Mouse (Mus musculus): ENCODE measurements around the gene Smim14. TPM values are rescaled to one million over a fixed set of nuclear protein-coding genes. Genes with fewer than 3 reads are reported as not detected.
A peak's percentile ranks its signal among the peaks of the same experiment; 100 is the strongest.
"Not testable (repeated sequence)": the region's sequence is repeated elsewhere in the genome, so short reads cannot be mapped to it uniquely, and the experiment has no call there.

Smim14 gene
- polyA plus RNA-seq, 1 experiment = 62.7 TPM

- peak overlapping the region; percentile 59 for H3K27ac ChIP-seq (ENCODE audit: control insufficient read depth, insufficient read depth, low read depth, low read length, poor library complexity)
- 37% methylated on average over 10 of the region's 10 CpGs for WGBS
- TF ChIP-seq POLR2A (IDR thresholded peaks at IDR 0.05; ENCODE audit: borderline replicate concordance, control insufficient read depth, low read depth, low read length) (no peak), CTCF (IDR thresholded peaks at IDR 0.05; ENCODE audit: control insufficient read depth, insufficient read depth, low read length) (no peak)
- H3K4me3 ChIP-seq (replicated peaks; ENCODE audit: control insufficient read depth, low read depth, low read length) = no peak overlapping the region
- peaks cover 8% of the 10 kb centered on the region for H3K4me1 ChIP-seq (ENCODE audit: control insufficient read depth, insufficient read depth, low read length)
Measured at GRCm38 (mm10) chr5:65487381-65487780, 49.6 kb downstream of the Smim14 start.

GRCm38 (mm10) chr5:65486514-65486913, 50.5 kb downstream of the Smim14 start:
- peaks cover 12% of the 10 kb centered on the region for H3K4me1 ChIP-seq (ENCODE audit: control insufficient read depth, insufficient read depth, low read length)
- H3K27ac ChIP-seq (ENCODE audit: control insufficient read depth, insufficient read depth, low read depth, low read length, poor library complexity) = peak overlapping the region; percentile 54; the same call in 1 of the 2 replicates
- TF ChIP-seq POLR2A (IDR thresholded peaks at IDR 0.05; ENCODE audit: borderline replicate concordance, control insufficient read depth, low read depth, low read length) (no peak), CTCF (IDR thresholded peaks at IDR 0.05; ENCODE audit: control insufficient read depth, insufficient read depth, low read length) (no peak)
- 32% methylated on average over 2 of the region's 2 CpGs for WGBS
- H3K4me3 ChIP-seq (replicated peaks; ENCODE audit: control insufficient read depth, low read depth, low read length) = no peak overlapping the region

GRCm38 (mm10) chr5:65482996-65483395, 54.0 kb downstream of the Smim14 start:
- 83% methylated on average over 4 of the region's 4 CpGs for WGBS
- Histone ChIP-seq H3K27ac (ENCODE audit: control insufficient read depth, insufficient read depth, low read depth, low read length, poor library complexity) (no peak overlapping the region), H3K4me1 (ENCODE audit: control insufficient read depth, insufficient read depth, low read length) (peaks cover 12% of the 10 kb centered on the region), H3K4me3 (replicated peaks; ENCODE audit: control insufficient read depth, low read depth, low read length) (no peak overlapping the region)
- TF ChIP-seq CTCF (IDR thresholded peaks at IDR 0.05; ENCODE audit: control insufficient read depth, insufficient read depth, low read length) = no peak
- no peak for TF ChIP-seq POLR2A (IDR thresholded peaks at IDR 0.05; ENCODE audit: borderline replicate concordance, control insufficient read depth, low read depth, low read length)

- no peak for TF ChIP-seq POLR2A (IDR thresholded peaks at IDR 0.05; ENCODE audit: borderline replicate concordance, control insufficient read depth, low read depth, low read length)
- TF ChIP-seq CTCF (IDR thresholded peaks at IDR 0.05; ENCODE audit: control insufficient read depth, insufficient read depth, low read length) = no peak
- Histone ChIP-seq H3K27ac (ENCODE audit: control insufficient read depth, insufficient read depth, low read depth, low read length, poor library complexity) (no peak overlapping the region), H3K4me1 (ENCODE audit: control insufficient read depth, insufficient read depth, low read length) (peaks cover 12% of the 10 kb centered on the region), H3K4me3 (replicated peaks; ENCODE audit: control insufficient read depth, low read depth, low read length) (no peak overlapping the region)
- WGBS = 12% methylated on average over 4 of the region's 4 CpGs
Measured at GRCm38 (mm10) chr5:65480511-65480910, 56.5 kb downstream of the Smim14 start.

DNA sequence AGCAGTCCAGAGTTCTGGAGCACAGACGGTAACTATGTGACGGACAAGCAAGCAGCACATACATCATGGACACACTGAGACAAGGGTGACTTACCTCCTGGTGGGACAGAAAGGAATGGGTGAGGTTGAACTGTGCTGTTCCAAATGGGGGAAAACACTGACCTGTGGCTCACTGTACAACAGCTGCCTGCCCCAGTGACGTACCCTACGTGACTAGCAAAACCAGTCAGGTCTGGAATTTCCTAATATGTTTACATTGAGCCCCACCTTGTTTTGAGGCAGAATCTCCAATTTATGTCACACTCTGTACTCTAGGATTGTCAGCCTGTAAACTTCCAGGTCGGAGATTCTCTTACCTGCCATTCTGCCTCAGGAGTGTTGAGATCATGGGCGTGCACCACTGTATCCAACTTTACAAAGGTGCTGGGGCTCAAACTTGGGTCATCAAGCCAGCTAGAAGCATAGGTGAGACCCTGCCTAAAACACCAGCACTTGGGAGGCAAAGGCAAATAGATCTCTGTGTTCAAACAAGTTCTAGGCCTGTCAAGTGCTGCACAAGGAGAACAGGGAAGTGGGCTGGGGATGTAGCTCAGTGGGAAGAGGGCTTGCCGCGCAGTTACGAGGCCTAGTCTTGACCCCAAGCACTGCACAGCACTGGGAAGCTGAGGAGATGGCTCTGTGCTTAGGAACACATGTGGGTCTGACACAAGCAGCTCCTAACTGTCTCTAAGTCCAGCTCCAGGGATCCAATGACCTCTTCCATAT, 57.1 kb downstream of the Smim14 start:
- no peak overlapping the region for H3K27ac ChIP-seq (ENCODE audit: control insufficient read depth, insufficient read depth, low read depth, low read length, poor library complexity)

DNA sequence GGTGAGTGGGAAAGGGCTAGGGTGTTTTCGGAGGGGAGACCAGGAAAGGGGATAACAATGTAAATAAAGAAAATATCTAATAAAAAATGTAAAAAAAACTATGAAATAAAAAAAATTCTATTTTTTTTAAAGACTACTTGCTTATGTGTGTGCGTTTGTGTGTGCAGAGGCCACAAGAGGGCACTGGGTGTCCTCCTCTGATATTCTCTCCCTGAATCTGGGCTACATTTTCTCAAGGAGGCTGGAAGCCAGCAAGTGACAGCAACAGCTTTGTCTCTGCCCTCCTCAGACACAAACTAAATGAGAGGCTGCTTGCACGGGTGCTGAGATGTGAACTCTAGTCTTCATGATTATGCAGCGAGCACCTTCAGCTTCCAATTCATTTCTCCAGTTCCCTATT, 58.8 kb downstream of the Smim14 start:
- H3K4me1 ChIP-seq (ENCODE audit: control insufficient read depth, insufficient read depth, low read length) = peaks cover 11% of the 10 kb centered on the region
- H3K4me3 ChIP-seq (replicated peaks; ENCODE audit: control insufficient read depth, low read depth, low read length) = no peak overlapping the region
- TF ChIP-seq CTCF (IDR thresholded peaks at IDR 0.05; ENCODE audit: control insufficient read depth, insufficient read depth, low read length) = peak; percentile 52
- no peak for TF ChIP-seq POLR2A (IDR thresholded peaks at IDR 0.05; ENCODE audit: borderline replicate concordance, control insufficient read depth, low read depth, low read length)
- no peak overlapping the region for H3K27ac ChIP-seq (ENCODE audit: control insufficient read depth, insufficient read depth, low read depth, low read length, poor library complexity)
- 65% methylated on average over 4 of the region's 4 CpGs for WGBS

More for the DNA sequence above, 57.1 kb downstream of the Smim14 start:
- H3K4me3 ChIP-seq (replicated peaks; ENCODE audit: control insufficient read depth, low read depth, low read length) = no peak overlapping the region
- peaks cover 14% of the 10 kb centered on the region for H3K4me1 ChIP-seq (ENCODE audit: control insufficient read depth, insufficient read depth, low read length)
- WGBS = 85% methylated on average over 9 of the region's 9 CpGs
- TF ChIP-seq CTCF (IDR thresholded peaks at IDR 0.05; ENCODE audit: control insufficient read depth, insufficient read depth, low read length) = no peak
- TF ChIP-seq POLR2A (IDR thresholded peaks at IDR 0.05; ENCODE audit: borderline replicate concordance, control insufficient read depth, low read depth, low read length) = no peak

GRCm38 (mm10) chr5:65476739-65477138, 60.2 kb downstream of the Smim14 start:
- H3K27ac ChIP-seq (ENCODE audit: control insufficient read depth, insufficient read depth, low read depth, low read length, poor library complexity); H3K4me1 ChIP-seq (ENCODE audit: control insufficient read depth, insufficient read depth, low read length); H3K4me3 ChIP-seq (replicated peaks; ENCODE audit: control insufficient read depth, low read depth, low read length): not testable (repeated sequence)
- WGBS = 74% methylated on average over 4 of the region's 4 CpGs

- Histone ChIP-seq H3K4me1 (ENCODE audit: control insufficient read depth, insufficient read depth, low read length) (peaks cover 8% of the 10 kb centered on the region; the same call in 1 of the 2 replicates), H3K27ac (ENCODE audit: control insufficient read depth, insufficient read depth, low read depth, low read length, poor library complexity) (no peak overlapping the region), H3K4me3 (replicated peaks; ENCODE audit: control insufficient read depth, low read depth, low read length) (no peak overlapping the region)
- WGBS = 3% methylated on average over 2 of the region's 2 CpGs
- TF ChIP-seq POLR2A (IDR thresholded peaks at IDR 0.05; ENCODE audit: borderline replicate concordance, control insufficient read depth, low read depth, low read length) (no peak), CTCF (IDR thresholded peaks at IDR 0.05; ENCODE audit: control insufficient read depth, insufficient read depth, low read length) (no peak)
Measured at GRCm38 (mm10) chr5:65475806-65476205, 61.2 kb downstream of the Smim14 start.

GRCm38 (mm10) chr5:65469766-65470165, 67.2 kb downstream of the Smim14 start:
- no peak overlapping the region for H3K27ac ChIP-seq (ENCODE audit: control insufficient read depth, insufficient read depth, low read depth, low read length, poor library complexity)
- no peak overlapping the region for H3K4me3 ChIP-seq (replicated peaks; ENCODE audit: control insufficient read depth, low read depth, low read length)
- 87% methylated on average over 6 of the region's 6 CpGs for WGBS
- H3K4me1 ChIP-seq (ENCODE audit: control insufficient read depth, insufficient read depth, low read length) = peaks cover under 1% of the 10 kb centered on the region; the same call in 1 of the 2 replicates
- no peak for TF ChIP-seq POLR2A (IDR thresholded peaks at IDR 0.05; ENCODE audit: borderline replicate concordance, control insufficient read depth, low read depth, low read length)
- TF ChIP-seq CTCF (IDR thresholded peaks at IDR 0.05; ENCODE audit: control insufficient read depth, insufficient read depth, low read length) = no peak
